Mouse (Mus musculus): ENCODE results near the gene Mfn2.

Gene Mfn2

DNA sequence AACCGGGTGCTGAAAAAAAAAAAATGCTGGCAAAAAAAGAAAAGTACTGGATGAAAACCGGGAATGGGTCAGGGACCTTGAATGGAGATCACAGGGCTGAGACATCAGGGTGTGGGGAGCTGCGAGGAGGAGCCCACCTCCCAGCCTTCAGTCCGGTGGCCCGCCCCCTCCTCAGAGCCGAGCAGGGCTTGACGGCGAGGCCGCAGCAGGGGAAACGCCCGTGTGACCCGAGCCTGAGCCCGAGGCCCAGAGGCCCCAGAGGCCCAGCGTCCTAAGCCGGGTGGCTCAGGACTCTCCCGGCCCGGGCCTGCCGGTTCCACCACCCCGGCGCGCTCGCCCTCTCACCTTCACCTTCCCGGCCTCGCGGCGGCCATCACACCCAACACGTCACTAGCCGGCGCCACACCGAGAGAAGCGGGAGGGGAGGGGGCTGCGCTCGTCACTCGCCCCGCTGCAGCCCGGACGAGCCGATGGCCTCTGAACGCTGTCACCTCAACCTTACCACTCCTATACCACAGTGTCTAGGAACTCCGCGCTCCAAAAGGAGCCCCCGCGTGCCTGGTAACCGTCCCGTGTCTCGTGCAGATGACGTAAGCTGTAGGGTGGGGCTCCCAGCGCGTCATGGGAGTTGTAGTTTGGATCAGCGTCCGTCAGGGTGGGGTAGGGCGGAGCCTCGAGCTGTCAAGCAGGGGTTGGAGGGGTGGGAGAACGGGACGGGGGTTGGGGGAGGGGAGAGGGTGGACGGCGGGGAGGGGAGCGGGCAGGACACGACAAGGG lies at the start of gene Mfn2:
Mfn2 (minus strand) TSS at position 392 of the 777 bp plus-strand sequence.
- peak; percentile 93 for DNase-seq

DNA sequence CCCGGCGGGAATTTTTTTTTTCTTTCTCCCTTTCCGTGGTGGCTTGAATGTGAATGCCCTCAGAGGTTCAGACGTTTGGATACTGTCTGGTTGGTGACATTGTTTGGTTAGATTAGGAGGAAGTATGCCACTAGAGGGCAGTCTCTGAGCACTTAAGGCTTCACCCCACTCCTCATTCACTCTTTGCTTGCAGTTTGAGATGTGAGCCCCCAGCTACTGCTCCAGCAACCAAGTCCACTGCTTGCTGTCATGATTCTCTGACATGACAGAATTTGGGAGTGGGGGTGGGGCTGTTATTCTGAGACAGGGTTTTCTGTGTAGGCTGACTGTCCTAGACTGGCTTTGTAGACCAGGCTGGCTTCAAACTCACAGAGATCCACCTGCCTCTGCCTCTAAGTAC lies 49.1 kb upstream of the Mfn2 start:
- peak; percentile 49 for DNase-seq

DNA sequence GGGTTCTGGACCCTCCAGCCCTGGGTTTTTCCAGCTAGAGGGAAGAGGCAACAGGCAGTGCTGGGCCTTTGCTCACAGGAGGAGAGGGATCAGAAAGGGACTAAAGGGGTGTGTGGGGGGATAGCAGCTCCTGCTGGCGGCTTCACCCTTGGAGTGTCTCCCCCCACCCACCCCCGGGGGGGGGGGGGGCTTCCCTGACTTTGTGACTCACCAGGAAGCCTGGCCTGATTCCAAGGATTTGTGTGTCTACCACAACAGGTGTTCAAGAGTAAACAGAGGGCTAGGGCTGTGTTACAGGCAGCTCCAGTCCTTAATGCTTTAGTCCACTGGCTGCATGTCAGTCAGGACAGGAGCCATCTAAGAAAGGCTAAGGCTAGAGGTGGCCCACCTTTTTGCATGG lies 43.0 kb upstream of the Mfn2 start:
- no peak for DNase-seq

DNA sequence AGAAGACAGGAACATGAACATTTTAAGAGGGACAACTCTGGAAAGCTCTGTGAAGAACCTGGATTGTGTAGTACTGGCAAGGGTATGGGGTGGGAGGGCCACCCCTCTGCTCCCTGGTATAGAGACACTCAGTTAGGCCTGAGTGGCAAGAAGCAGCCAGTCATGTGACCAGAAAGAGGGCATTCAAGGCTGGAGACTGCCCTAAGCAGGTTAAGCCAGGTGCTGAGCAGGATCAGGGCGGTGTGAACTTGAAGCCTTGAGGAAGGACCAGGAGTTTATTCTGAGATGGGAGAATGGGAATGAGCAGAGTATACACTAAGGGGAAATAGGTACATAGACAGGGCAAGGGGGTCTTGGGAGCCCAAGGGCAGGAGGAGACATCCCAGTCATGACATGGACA lies 38.5 kb upstream of the Mfn2 start:
- DNase-seq: no peak

DNA sequence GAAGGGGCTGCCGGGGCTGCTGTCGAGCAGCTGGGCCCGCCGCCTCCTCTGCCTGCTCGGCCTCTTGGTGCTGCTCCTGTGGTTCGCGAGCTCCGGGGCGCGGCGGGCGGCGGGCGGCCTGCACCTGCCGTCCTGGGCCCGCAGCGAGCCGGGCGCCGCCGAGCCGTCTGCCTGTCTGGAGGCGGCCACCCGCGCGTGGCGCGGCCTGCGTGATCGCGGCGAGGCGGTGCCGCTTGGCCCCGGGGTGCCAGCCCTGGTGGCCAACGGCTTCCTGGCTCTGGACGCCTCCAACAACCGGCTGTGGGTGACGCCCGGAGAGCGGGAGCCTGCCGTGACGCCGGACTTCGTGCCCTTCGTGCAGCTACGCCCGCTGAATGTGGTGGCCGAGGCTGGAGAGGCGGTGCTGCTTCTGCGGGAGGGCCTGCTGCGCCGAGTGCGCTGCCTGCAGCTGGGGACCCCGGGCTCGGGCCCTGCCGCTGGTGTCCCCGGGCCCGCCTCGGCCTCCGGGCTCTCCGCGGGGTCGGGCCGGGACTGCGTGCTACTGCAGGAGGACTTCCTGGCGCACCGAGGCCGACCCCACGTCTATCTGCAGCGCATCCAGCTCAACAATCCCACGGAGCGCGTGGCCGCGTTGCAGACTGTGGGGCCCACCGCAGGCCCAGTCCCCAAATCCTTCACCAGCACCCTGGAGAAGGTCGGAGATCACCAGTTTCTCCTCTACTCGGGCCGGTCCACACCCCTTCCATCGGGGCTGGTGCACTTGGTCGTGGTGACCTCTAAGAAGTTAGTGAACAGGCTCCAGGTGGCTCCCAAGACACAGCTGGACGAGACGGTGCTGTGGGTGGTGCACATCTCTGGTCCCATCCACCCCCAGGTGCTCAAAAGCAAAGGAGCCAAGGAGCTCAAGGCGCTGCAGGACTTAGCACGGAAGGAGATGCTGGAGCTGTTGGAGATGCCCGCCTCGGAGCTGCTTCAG lies 36.8 kb upstream of the Mfn2 start:
- DNase-seq: peak; percentile 70

DNA sequence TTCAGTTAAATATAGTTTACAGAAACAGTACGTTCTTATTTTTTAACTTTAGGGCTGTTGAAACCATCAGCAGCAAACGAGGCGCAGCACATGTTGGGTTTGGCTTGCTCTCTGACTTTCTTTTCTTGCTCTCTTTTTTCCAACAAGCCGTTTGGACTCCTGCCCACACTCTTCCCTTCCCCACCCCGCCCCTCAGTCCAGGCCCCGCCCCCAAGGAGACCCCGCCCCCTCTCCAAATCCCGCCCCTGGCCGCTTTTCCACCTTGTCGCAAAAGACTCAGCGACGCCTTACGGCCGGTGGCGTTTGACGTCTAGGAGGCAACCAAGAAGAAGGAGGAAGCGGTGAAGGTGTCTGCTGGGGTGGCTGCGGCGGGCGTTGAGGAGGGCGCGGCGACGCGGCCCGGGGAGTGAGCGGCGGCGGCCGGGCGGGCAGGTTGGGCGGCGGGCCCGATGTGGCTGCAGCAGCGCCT lies 36.1 kb upstream of the Mfn2 start, which contains the start of gene 2510039O18Rik:
2510039O18Rik (plus strand) TSS at position 320 of the 469 bp plus-strand sequence.
- DNase-seq: peak; percentile 91

DNA sequence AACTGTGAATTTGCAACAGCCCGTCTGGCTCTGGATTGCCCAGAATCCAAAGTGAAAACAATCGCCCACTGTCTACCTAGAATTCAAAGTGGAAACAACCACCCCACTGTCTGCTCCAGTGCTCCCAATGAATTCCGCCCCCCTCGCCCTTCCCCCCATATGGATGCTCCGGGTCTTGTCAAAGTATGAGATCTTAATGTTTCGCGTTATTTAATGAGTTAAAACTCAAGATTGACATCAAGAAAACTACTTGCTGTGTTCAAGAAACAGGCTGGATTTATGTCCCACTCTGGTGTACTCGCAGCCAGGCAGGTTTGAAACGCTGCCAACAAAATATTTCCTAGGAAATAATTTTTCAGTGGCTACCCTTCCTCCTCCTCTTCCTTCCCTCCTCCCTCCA lies 35.6 kb upstream of the Mfn2 start:
- DNase-seq: no peak

DNA sequence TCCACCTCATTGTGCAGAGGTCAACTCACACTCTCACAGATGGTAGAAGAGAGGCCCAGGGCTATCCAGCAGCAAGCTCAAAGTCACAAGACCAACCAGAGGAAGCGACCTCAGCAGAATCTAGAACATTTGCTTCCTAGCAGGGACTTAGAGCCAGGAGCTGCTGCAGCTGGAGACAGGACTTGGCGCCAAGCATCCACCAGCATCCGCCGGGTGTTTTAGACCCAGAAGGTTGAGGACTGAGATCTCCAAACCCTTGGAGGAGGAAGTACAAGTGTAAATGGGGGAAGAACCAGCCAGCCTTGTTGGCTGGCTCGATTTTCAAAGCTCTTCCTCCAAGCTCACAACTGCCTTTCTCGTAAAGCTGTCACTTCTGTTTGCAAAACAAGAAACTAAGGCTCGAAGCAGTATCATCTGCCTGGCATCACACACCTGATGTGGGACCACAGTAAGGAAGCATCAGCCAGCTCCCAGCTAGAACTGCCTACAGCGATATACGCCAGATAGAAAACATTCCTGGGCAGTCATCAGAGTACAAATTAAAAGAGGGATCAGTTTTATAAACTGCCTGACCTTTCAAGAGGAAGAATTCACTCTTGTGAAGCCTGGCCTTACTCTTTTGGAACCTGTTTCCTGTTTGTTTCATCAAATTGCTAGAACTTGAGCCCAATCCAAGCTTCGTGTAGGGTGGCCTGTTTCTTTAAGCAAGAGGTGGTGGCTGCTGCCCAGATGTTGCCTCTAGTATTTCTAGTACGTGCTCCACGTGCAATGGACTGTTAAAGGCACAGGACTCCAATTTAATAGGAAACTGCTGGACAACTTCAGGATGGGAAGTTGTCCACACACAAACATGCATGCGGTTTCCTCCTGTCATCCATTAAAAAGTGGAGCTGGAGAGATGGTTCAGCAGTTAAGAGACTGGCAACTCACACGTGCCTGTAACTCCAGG lies 33.9 kb upstream of the Mfn2 start:
- DNase-seq: no peak

DNA sequence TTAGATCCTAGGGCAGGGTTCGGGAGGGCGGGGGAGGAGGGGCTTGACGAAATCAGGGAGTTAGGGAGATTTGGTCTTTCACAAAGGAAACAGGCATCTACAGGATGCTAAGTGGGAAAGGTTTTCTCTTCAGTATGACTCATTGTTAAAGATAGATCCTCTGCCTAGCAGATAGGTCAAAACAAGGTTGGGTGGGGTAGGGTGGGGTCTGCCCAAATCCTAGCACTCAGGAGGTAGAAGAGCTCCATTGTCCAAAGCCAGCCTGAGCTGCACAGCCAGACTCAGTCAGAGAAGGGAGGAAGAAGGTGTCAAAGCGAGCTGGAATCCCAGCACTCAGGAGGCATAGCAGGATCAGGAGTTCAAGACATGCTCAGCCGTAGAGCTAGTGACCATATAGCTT lies 33.0 kb upstream of the Mfn2 start:
- DNase-seq: no peak

DNA sequence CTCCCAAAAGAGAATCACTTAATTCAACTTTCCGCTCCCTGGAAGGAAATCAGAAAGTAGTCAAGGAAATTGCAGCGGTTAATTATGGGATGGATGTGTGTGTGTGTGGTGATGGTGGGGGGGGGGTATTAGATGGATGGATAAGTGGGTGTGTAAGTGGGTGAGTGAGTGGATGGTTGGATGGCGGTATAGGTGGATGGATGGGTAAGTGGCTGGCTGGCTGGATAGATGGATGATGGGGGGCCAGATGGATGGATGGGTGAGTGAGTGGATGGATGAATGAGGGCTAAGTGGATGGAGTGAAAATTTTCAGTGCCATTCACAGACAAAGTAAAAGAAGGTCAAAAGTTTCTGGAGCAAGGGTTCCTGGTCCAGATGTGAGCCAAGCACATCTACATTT lies 32.5 kb upstream of the Mfn2 start:
- no peak for DNase-seq

DNA sequence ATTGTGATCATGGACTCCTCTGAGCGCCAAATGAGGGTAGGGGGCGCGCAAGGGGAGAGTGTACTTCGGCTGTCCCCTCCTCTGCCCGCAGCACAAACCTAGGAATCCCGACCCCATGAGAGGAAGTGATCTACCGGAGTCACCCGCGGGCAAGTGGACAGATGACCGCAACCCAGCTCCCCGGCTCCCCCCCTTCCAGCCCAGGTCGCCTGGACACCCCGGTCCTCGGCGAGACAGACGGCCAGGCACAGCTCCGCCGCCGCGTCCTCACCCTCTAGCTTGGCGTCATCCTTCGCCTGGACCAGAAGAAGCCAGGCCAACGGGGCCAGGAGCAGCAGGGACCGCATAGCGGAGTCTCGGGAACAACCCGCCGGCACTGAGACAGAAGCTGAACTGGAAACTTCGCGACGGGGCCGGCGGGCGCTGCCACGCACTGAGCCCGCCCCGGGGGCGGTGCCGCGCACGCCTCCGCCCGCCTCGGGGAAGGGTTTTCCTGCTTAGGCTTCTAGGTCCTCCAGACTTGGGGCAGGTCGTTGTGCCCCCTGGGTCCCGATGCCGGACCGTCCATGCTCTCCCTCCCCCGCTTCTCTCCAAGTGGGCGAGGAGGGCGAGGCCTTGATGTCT lies 31.9 kb upstream of the Mfn2 start, which contains the start of gene Plod1:
Plod1 (minus strand) TSS at position 437 of the 624 bp plus-strand sequence.
- DNase-seq: peak; percentile 84

DNA sequence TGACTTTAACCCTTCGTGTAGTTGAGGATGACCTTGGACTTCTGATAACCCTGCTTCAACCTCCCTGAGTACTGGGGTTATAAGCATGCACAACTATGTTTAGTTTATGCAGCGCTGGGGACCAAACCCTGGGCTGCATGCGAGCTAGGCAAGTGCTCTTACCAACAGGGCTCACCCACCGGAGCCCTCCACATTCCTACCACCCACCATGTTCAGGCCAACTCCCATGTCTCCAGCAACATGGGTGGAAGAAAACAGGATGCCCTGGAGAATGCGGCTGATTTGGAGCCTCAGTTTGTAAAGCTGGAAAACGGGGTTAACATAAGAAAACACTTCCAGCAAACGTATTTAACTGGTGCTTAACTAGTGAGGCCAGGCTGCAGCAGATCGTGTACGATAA lies 31.4 kb upstream of the Mfn2 start:
- DNase-seq: no peak

DNA sequence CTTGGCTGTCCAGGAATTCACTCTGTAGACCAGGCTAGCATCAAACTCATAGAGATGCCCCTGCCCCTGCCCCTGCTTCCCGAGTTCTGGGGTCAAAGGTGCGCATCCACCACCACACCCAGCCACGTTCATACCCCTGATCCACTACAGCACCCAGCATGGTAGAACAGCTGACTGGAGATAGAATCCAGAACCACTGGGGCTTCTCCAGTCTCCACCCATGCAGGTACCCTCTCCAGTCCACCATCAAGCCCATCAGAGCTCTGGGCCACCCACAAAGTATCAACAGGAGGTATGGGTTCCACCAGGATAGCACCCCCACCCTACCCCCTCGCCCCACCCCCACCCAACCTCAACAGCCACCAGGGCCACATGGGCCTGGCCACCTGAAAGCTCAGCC lies 30.1 kb upstream of the Mfn2 start:
- DNase-seq: no peak

DNA sequence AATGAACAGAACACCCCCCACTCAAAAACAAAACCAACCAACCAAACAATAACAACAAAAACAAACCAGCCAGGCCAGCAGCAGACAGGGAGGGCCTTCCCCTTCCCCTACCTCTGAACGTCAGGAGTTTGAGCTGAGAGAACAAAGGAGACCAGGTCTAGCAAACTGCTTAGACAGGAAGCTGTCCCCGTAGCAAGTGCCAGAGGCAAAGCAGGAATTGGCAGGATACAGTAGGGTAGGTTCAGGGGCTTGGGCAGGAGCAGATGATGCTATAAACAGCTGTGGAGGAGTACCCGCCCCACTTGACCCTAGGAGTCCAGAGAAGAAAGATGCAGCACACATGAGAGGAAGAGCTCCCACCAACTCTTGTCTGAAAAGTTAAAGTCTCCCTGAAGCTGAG lies 29.6 kb upstream of the Mfn2 start:
- DNase-seq: no peak

DNA sequence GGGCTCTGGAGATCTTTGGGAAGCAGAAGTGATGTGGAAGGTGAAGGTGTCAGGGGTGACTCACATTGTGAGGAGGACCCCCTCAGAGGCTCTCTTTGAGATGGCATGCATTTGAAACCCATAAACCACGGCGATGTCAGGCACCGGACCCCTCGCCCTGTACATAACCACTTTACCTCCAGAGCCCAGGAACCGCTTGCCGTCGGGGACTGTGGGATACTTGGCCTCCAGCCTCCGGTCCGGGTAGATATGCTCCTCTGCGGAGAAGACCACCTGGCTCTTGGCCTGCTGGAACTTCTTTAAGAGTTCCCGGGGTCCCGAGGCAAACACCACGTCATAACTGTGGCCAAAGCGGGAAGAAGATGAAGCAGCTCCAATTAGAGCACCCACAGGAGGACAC lies 26.4 kb upstream of the Mfn2 start:
- no peak for DNase-seq

DNA sequence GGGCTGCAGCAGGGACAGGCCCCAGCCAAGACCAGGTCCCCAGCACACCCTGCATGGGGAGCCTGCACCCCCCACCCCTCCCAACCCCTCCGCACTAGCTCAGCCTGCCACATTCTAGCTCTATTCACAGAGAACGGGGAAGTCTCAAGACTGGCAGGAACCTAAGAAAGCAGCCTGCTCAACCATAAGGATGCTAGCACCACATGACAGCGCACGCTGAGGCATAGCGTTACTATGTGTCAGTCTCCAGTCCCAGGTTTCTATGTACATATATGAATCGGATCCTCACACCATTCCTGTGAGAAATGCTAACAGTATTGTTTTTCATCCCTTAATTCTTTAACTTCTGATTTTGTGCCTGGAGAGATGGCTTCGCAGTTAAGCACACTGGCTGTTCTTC lies 24.0 kb upstream of the Mfn2 start:
- no peak for DNase-seq

DNA sequence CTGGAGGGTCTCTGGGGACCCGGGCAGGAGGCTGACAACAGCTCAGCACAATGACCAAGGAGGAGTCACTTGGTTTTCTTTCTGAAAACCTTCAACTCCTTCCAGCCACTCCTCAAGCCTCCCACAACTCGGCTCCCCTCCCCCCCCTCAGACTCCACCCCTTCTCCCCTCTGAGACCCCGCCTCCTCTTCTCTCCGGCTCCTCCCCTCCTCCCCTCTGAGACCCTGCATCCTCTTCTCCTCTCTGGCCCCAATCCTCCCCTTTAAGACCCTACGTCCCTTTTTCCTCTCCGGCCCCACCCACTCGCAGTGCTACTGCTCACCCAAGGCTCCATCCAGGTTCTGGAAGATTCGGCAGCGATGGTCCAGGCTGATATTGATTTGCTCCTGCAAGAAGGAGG lies 23.6 kb upstream of the Mfn2 start:
- DNase-seq: no peak

DNA sequence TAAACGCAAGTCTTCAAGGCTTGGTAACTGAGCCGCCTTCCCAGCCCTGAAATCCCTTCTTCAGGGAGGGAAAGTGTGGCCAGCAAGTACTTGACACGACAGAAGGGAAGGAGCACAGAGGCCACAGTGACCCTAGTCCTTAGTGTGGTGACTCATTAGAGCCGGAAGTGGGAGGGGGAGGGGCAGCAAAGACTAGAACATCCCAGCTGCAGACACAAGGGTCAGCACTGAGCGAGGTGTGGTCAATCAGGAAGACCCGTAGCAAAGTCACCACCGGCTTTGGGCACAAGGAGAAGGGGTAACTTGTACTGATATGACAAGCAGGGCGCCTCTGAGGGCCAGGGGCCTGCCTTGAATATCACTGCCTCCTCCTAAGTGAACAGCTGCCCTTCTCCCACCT lies 23.2 kb upstream of the Mfn2 start:
- no peak for DNase-seq

DNA sequence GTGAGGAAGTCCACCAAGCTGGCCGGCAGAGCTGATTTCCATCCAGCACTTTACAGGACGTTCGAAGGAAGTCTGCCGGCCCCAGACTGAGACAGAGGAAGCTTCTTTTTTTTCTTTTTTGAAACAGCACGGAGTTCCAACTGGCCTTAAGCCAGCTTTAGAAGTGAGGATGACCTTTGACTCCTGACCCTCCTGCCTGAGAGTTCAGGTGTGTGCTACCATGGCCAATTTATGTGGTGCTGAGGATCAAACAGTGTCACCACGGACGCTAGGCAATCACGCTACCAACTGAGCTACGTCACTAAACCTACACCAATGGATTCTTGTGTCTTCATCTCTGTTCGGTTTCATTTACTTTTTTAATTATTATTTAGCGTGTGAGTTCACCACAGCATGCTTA lies 17.8 kb upstream of the Mfn2 start:
- no peak for DNase-seq

DNA sequence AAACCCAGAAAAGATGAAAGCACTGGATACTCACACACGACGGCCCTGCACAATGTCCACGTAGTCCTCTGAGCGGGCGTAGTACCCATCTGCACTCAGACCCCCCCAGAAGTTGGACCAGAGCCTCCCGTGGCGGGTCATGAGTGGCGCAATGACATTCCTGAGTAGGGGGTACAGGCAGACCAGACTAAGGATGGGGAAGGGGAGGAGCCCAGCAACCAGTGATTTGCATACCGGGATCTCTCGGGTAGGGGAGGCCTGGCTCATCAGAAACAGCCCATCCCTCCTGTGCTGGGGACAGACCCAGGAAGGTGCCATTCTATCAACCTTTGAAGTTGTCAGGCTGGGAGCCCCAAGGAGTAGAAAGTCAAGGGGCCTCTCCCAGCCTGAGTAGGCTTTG lies 16.5 kb upstream of the Mfn2 start:
- DNase-seq: no peak

DNA sequence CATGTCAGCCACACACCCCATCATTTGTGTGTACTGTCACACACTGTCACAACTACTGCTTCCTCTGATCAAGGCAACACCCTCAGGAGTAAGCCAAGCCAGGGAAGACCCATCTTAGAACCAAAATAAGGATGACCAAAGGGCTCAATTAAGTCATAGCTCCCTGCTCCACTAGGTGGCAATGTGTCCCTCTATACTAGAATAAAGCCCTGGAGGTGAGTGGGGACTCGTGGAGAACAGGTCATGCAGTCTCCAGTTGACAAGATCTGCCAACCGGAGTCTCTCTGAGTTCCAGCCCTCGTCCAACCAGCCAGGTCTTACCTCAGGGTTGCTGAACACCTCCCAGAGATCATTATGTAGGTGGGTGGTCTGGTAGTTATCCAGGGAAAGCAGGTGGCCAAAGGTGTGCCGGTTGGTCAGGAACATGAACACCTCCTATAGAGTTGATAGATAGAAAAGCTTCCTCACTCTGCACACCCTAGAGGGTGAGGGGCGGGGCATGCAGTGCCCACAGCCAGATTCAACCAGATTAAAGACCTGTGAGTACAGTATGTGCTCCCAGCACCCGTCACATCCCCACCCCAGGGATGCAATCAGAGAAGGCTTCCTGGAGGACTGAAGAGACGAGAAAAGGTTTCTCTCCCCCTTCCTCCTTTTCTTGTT lies 14.1 kb upstream of the Mfn2 start:
- DNase-seq: peak; percentile 60

DNA sequence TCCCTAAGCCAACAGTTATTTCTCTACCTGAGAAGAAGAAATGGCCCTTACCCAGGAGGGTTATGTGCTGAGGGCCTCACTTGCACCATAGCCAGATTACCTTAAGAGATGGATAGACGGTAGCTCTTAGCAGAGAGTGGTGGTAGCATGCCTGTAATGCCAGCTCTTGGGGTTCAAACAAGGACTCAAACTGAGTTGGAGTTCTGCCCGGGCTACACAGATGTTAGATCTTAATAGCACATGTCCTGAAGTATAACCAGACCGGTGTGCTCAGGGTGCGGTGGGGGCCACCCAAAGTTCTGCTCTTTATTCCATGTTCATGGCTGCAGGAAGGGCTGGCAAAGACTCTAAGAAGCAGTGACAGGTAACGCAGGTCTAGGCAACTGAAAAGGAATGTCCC lies 5.0 kb upstream of the Mfn2 start:
- DNase-seq: no peak

Measured in thymus, postnatal 4 days (tissue).